Mouse (Mus musculus) lung, adult 2 months (tissue): ENCODE results near the gene Cstf2t. TPM values are rescaled to one million over a fixed set of nuclear protein-coding genes. Genes with fewer than 3 reads are reported as not detected.
A peak's percentile ranks its signal among the peaks of the same experiment; 100 is the strongest.

Experiments used
- DNase-seq: peaks from one replicate; pipeline ENCODE4 v3.0.0; 2022
- H3K4me1 ChIP-seq: fragments of 200-500 bp; 2 replicates; pipeline ENCODE4 v1.6.1; 2011; ENCODE audit warnings: low read length; ENCODE audit not compliant: control insufficient read depth, insufficient read depth
- H3K4me3 ChIP-seq: fragments of 200-500 bp; replicated peaks from 2 replicates; pipeline ENCODE3; 2011; ENCODE audit warnings: low read depth, mild to moderate bottlenecking, control low read depth, low read length; ENCODE audit errors: extremely low read depth
- CTCF ChIP-seq: fragments of 200-500 bp; IDR thresholded peaks from 2 replicates; pipeline ENCODE4 v1.5.1; 2011; ENCODE audit warnings: mild to moderate bottlenecking, low read length, control low read depth; ENCODE audit not compliant: insufficient read depth
- POLR2A ChIP-seq: fragments of 200-500 bp; IDR thresholded peaks from 2 replicates; pipeline ENCODE4 v1.6.1; 2011; ENCODE audit warnings: low read depth, mild to moderate bottlenecking, control low read depth, low read length, borderline replicate concordance; ENCODE audit errors: extremely low read depth
- WGBS: fragments of 180-500 bp; shearing (Covaris S2); methylation state at CpG from one replicate; pipeline ENCODE4 v1.1.7; 2018; 5-methylcytosine and 5-hydroxymethylcytosine counted together
- polyA plus RNA-seq: library from polyadenylated mRNA; depleted of rRNA; stranded (reverse); fragments of >200 nt; gene quantifications from 2 replicates; pipeline ENCODE4 v1.2.3, GENCODE M21; 2012

The Cstf2t gene
- polyA plus RNA-seq, 1 experiment: 11.1 TPM

- TF ChIP-seq POLR2A (no peak), CTCF (no peak)
- H3K4me3 ChIP-seq: no peak overlapping the region
- H3K4me1 ChIP-seq: no peaks in the 10 kb centered on the region
- DNase-seq: no peak
- WGBS: 58% methylated on average over 3 of the region's 3 CpGs
These were observed 4.4 kb upstream of the Cstf2t start for GRCm38 (mm10) chr19:31078241-31078640.

GRCm38 (mm10) chr19:31082226-31082625, 411 bp upstream of the Cstf2t start:
- DNase-seq: no peak
- Histone ChIP-seq H3K4me3 (peak overlapping the region; percentile 56), H3K4me1 (peaks cover 7% of the 10 kb centered on the region)
- 16% methylated on average over 7 of the region's 7 CpGs for WGBS
- no peak for TF ChIP-seq POLR2A
- no peak for TF ChIP-seq CTCF

- 94% methylated on average over 8 of the region's 8 CpGs for WGBS
- H3K4me3 ChIP-seq: no peak overlapping the region
- TF ChIP-seq POLR2A: no peak
- TF ChIP-seq CTCF: no peak
- DNase-seq: no peak
- peaks cover 7% of the 10 kb centered on the region for H3K4me1 ChIP-seq
These were observed 1.1 kb downstream of the Cstf2t start for GRCm38 (mm10) chr19:31083761-31084160.

- no peak for TF ChIP-seq POLR2A
- no peak for TF ChIP-seq CTCF
These were observed 15.2 kb downstream of the Cstf2t start for GRCm38 (mm10) chr19:31097857-31098256.

GRCm38 (mm10) chr19:31099369-31099768, 16.7 kb downstream of the Cstf2t start:
- no peak for DNase-seq
- no peaks in the 10 kb centered on the region for H3K4me1 ChIP-seq
- TF ChIP-seq POLR2A (no peak), CTCF (no peak)
- WGBS: 76% methylated on average over 3 of the region's 3 CpGs
- H3K4me3 ChIP-seq: no peak overlapping the region

More at GRCm38 (mm10) chr19:31097857-31098256, 15.2 kb downstream of the Cstf2t start:
- no peak for DNase-seq
- Histone ChIP-seq H3K4me1 (no peaks in the 10 kb centered on the region), H3K4me3 (no peak overlapping the region)
- WGBS: 74% methylated on average over 3 of the region's 3 CpGs

GRCm38 (mm10) chr19:31104764-31105163, 22.1 kb downstream of the Cstf2t start:
- TF ChIP-seq CTCF: no peak
- no peak for TF ChIP-seq POLR2A
- Histone ChIP-seq H3K4me3 (no peak overlapping the region), H3K4me1 (no peaks in the 10 kb centered on the region)
- no peak for DNase-seq
- WGBS: 68% methylated on average over 6 of the region's 6 CpGs

GRCm38 (mm10) chr19:31106036-31106435, 23.4 kb downstream of the Cstf2t start:
- 53% methylated on average over 3 of the region's 3 CpGs for WGBS
- no peak overlapping the region for H3K4me3 ChIP-seq
- no peak for DNase-seq
- H3K4me1 ChIP-seq: no peaks in the 10 kb centered on the region
- TF ChIP-seq POLR2A (no peak), CTCF (no peak)

GRCm38 (mm10) chr19:31106835-31107554, 24.4 kb downstream of the Cstf2t start:
- DNase-seq: no peak
- WGBS: 55% methylated on average over 9 of the region's 9 CpGs
- Histone ChIP-seq H3K4me3 (no peak overlapping the region), H3K4me1 (no peaks in the 10 kb centered on the region)
- no peak for TF ChIP-seq POLR2A
- TF ChIP-seq CTCF: no peak

- DNase-seq: no peak
- TF ChIP-seq POLR2A: no peak
- TF ChIP-seq CTCF: no peak
- WGBS: 23% methylated on average over 4 of the region's 4 CpGs
- no peak overlapping the region for H3K4me3 ChIP-seq
- no peaks in the 10 kb centered on the region; the same call in 1 of the 2 replicates for H3K4me1 ChIP-seq
These were observed 32.1 kb downstream of the Cstf2t start for GRCm38 (mm10) chr19:31114690-31115089.

GRCm38 (mm10) chr19:31124628-31125027, 42.0 kb downstream of the Cstf2t start:
- DNase-seq: no peak
- TF ChIP-seq CTCF (no peak), POLR2A (no peak)
- WGBS: 73% methylated on average over 3 of the region's 3 CpGs
- Histone ChIP-seq H3K4me1 (no peaks in the 10 kb centered on the region), H3K4me3 (no peak overlapping the region)
